Mouse (Mus musculus): ENCODE measurements at regions not wholly inside any gene's neighbourhood (a gene's known extent, or its start where the extent isn't known, plus 50 kb on each side); places are given as distances from the start of the nearest gene placed in this dataset.

DNA sequence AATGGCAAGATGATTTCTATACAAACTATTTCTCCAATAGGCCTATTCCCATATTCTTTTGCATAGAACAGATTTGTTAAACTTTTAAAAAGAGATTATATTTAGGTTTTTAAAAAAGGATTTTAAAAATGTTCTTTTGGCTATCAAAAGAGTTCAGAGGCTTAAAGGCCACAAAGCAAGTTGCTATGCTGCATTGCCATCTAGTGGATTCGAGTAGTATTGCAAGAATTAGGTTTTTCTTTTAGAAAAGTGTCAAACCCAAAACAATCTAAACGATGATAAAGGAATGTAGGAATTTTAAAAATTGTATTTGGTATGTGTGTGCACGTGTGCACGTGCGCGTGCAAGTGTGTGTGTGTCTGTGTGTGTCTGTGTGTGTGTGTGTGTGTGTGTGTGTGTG lies 73.0 kb upstream of the Ifngr1 start:
- Histone ChIP-seq H3K27me3 (no peaks in the 10 kb centered on the region), H3K36me3 (no peaks in the 10 kb centered on the region), H3K4me3 (replicated peaks) (no peak overlapping the region), H3K4me2 (no peak overlapping the region), H3K4me1 (replicated peaks) (no peaks in the 10 kb centered on the region), H3K27ac (no peak overlapping the region), H3K9me3 (replicated peaks) (no peaks in the 10 kb centered on the region), H3K9ac (no peak overlapping the region)
- 9% methylated on average over 6 of the region's 6 CpGs for whole genome bisulfite sequencing (ENCODE audit: insufficient replicate concordance)
- DNase-seq (no peak), ATAC-seq (ENCODE audit: low read depth) (no peak)

DNA sequence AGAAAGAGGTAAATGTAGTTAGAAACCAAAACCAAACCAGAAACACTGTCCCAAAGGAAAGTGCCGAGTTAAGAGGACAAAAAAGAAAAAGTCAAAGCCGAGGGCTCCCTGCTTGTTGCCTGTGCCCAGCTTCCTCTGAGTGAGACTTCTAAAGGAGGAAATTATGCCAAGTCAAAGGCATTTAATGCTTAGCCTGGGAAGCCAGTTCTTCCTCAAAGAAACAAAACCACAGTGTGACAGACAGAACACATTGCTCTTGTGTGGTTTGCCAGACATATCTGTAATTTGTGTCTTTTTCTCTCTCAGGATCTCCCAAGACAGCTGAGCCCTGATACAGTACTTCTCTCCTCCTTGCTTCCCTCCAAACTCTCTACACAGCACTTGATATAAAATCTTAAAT lies 69.6 kb upstream of the Ifngr1 start:
- ATAC-seq (ENCODE audit: low read depth) (no peak), DNase-seq (no peak)
- 15% methylated on average over 2 of the region's 2 CpGs for WGBS (ENCODE audit: insufficient replicate concordance)
- Histone ChIP-seq H3K36me3 (no peaks in the 10 kb centered on the region), H3K9ac (no peak overlapping the region), H3K4me2 (no peak overlapping the region), H3K9me3 (replicated peaks) (no peaks in the 10 kb centered on the region), H3K4me3 (replicated peaks) (no peak overlapping the region), H3K4me1 (replicated peaks) (no peaks in the 10 kb centered on the region; the same call in 1 of the 2 replicates), H3K27ac (no peak overlapping the region), H3K27me3 (no peaks in the 10 kb centered on the region)

DNA sequence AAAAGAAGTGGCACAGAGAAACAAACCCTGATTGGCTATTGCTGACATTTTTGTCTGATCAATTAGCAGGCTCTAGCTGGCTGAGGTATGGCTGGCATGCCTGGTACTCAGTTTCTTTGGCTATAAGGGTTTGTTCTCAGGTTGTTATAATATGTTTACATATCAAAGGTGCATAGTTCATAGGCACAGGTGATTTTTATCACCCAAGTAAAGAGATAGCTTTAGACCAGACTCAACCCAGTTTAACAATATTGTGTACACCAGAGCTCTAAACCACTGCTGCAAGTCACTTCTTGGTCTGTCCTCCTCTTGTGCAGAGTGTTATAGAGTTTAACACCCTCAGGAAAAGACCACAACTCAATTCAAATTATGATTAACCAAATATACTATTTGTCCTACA lies 65.8 kb upstream of the Ifngr1 start:
- Histone ChIP-seq H3K4me3 (replicated peaks) (no peak overlapping the region), H3K9me3 (replicated peaks) (no peaks in the 10 kb centered on the region), H3K27ac (no peak overlapping the region), H3K4me2 (no peak overlapping the region), H3K4me1 (replicated peaks) (no peaks in the 10 kb centered on the region; the same call in 1 of the 2 replicates), H3K27me3 (no peaks in the 10 kb centered on the region), H3K36me3 (no peaks in the 10 kb centered on the region), H3K9ac (no peak overlapping the region)
- no peak for DNase-seq
- no peak for ATAC-seq (ENCODE audit: low read depth)

DNA sequence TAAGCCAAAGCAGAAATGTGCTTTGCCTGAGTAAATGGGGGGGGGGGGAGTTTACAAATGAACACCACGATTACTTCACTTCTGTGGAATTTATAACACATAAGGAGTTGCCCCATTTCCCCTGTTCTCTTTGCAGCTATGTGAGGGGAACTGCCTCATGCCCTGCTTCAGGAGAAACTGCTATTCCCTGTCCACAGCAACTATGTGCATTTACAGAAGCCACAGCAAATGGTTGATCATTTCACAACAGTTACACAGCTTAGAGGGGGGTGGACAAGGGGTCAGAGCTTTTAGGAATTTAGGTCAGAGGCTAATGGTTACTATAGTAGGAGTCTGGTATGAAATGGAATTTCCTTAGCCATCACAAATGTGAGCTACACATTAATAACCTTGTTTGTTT lies 65.4 kb upstream of the Ifngr1 start:
- WGBS (ENCODE audit: insufficient replicate concordance), result 6% methylated on average over 1 of the region's 1 CpGs
- Histone ChIP-seq H3K27me3 (no peaks in the 10 kb centered on the region), H3K4me1 (replicated peaks) (no peaks in the 10 kb centered on the region; the same call in 1 of the 2 replicates), H3K9me3 (replicated peaks) (no peaks in the 10 kb centered on the region), H3K9ac (no peak overlapping the region), H3K4me2 (no peak overlapping the region), H3K27ac (no peak overlapping the region), H3K4me3 (replicated peaks) (no peak overlapping the region), H3K36me3 (no peaks in the 10 kb centered on the region)
- ATAC-seq (ENCODE audit: low read depth) (peak; percentile 65), DNase-seq (no peak)

DNA sequence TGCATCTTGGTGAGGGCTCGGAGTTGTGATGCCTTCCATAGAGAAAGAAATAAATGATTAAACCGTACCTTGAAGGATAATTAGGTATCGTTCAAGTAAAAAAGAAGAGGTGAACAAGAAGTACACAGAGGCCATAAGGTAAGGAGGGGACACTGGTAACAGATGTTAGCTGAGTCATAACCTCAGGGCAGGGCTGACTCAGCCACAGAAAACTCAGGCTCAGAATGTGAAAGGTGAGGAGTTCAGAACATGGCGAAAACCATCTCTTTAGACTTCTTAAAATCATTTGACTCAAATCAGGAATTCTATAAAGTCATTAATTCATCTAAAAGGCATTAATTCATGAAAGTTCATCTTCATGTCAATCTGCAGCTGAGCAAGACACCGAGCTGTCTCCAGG lies 62.1 kb upstream of the Ifngr1 start:
- Histone ChIP-seq H3K4me3 (replicated peaks) (no peak overlapping the region), H3K27ac (no peak overlapping the region), H3K4me2 (no peak overlapping the region), H3K9me3 (replicated peaks) (no peaks in the 10 kb centered on the region), H3K27me3 (no peaks in the 10 kb centered on the region), H3K36me3 (no peaks in the 10 kb centered on the region), H3K9ac (no peak overlapping the region), H3K4me1 (replicated peaks) (no peaks in the 10 kb centered on the region; the same call in 1 of the 2 replicates)
- ATAC-seq (ENCODE audit: low read depth) (no peak), DNase-seq (no peak)
- 72% methylated on average over 5 of the region's 5 CpGs for whole genome bisulfite sequencing (ENCODE audit: insufficient replicate concordance)

DNA sequence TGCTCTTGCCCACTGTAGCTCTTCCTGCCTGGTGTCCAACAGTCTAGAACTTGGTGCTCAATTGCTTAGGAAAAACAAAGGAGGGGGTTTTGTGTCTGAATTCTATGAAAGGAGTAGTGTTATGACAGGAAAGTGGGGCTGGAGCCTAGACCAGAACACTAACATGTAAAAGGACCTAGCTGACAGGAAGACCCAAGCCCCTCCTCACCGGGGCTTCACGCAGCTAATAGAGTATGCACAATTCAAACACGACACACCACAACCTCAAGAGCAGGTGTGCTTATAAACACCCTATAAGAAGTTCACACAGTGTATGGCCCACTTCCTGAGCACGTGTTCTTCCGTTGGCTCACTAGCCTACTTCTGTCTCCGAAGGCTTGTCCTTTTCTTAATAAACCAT lies 61.7 kb upstream of the Ifngr1 start:
- DNase-seq (no peak), ATAC-seq (ENCODE audit: low read depth) (no peak)
- Histone ChIP-seq H3K4me3 (replicated peaks) (no peak overlapping the region), H3K4me2 (no peak overlapping the region), H3K27me3 (no peaks in the 10 kb centered on the region), H3K9ac (no peak overlapping the region), H3K9me3 (replicated peaks) (no peaks in the 10 kb centered on the region), H3K27ac (no peak overlapping the region), H3K4me1 (replicated peaks) (no peaks in the 10 kb centered on the region; the same call in 1 of the 2 replicates), H3K36me3 (no peaks in the 10 kb centered on the region)
- WGBS (ENCODE audit: insufficient replicate concordance), result 73% methylated on average over 6 of the region's 6 CpGs

DNA sequence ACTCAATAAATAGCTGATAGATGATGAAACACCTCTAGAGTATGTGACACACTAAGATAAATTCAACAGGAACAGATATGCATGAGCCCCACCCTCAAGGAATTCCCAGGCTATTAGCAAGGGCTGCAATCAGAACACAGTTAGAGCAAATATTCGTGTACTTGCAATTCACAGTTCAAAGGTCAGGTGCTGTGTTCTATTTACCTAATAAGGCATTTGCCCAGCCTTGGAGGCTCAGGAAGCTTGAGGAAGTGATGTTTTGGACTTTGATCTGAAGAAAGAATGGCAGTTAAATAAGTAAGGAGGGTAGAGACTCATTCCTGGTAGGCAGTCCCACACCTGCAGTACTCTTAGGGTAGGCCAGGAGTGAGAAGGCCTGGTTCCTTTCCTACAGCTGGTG lies 60.3 kb upstream of the Ifngr1 start:
- Histone ChIP-seq H3K9ac (no peak overlapping the region), H3K27ac (no peak overlapping the region), H3K9me3 (replicated peaks) (no peaks in the 10 kb centered on the region), H3K4me3 (replicated peaks) (no peak overlapping the region), H3K4me1 (replicated peaks) (no peaks in the 10 kb centered on the region; the same call in 1 of the 2 replicates), H3K36me3 (no peaks in the 10 kb centered on the region), H3K27me3 (no peaks in the 10 kb centered on the region), H3K4me2 (no peak overlapping the region)
- DNase-seq (no peak), ATAC-seq (ENCODE audit: low read depth) (no peak)
- 31% methylated on average over 1 of the region's 1 CpGs for WGBS (ENCODE audit: insufficient replicate concordance)

DNA sequence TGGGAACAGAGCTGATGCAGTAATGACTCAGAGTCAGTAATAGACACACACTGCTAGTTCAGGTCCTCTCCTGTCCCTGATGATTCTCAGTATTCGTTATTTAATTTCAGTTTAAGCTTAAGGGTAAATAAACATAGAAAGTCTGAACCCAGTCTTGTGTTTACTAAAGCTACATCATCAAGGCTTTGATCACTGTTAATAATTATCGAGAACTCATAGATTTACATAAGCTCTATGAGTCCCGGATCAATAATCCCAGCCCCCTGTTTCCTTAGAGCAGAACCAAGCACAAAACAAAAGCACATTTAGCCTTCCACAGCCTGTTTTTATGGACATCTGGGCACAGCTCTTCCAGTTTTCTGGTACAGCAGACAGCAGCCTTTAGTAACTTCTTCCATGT lies 59.0 kb upstream of the Ifngr1 start:
- Histone ChIP-seq H3K4me3 (replicated peaks) (no peak overlapping the region), H3K27ac (no peak overlapping the region), H3K27me3 (no peaks in the 10 kb centered on the region), H3K4me2 (no peak overlapping the region), H3K9me3 (replicated peaks) (no peaks in the 10 kb centered on the region), H3K36me3 (no peaks in the 10 kb centered on the region), H3K9ac (no peak overlapping the region), H3K4me1 (replicated peaks) (no peaks in the 10 kb centered on the region; the same call in 1 of the 2 replicates)
- DNase-seq (no peak), ATAC-seq (ENCODE audit: low read depth) (no peak)
- 74% methylated on average over 3 of the region's 3 CpGs for WGBS (ENCODE audit: insufficient replicate concordance)

DNA sequence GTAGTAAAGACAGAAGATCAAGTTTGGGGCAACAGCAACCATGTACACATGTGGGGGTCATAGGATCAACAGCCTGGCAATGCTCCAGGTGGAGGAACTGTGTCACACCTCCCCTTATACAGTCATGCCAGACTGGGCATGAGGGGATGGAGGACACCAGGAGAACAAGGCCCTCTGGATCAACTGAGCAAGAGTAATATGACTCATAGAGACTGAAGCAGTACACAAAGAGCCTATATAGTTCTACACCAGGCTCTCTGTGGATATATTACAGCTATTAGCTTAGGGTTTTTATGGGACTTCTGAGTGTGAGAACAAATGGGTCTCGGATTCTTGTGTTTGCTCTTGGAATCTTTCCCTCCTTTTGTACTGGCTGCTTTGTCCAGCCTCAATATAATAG lies 57.9 kb upstream of the Ifngr1 start:
- Histone ChIP-seq H3K27me3 (no peaks in the 10 kb centered on the region), H3K4me2 (no peak overlapping the region), H3K9me3 (replicated peaks) (no peaks in the 10 kb centered on the region), H3K4me1 (replicated peaks) (no peaks in the 10 kb centered on the region; the same call in 1 of the 2 replicates), H3K27ac (no peak overlapping the region; the same call in 1 of the 2 replicates), H3K4me3 (replicated peaks) (no peak overlapping the region), H3K36me3 (no peaks in the 10 kb centered on the region), H3K9ac (no peak overlapping the region)
- no peak for ATAC-seq (ENCODE audit: low read depth)
- no peak for DNase-seq
- 74% methylated on average over 1 of the region's 1 CpGs for WGBS (ENCODE audit: insufficient replicate concordance)
